Mouse (Mus musculus): ENCODE measurements around the gene Ywhae. TPM values are rescaled to one million over a fixed set of nuclear protein-coding genes. Genes with fewer than 3 reads are reported as not detected.
"Not testable (repeated sequence)": the region's sequence is repeated elsewhere in the genome, so short reads cannot be mapped to it uniquely, and the experiment has no call there.

Ywhae gene
- polyA plus RNA-seq, 1 experiment from 2014 or later: 453 TPM

- Histone ChIP-seq H3K9me3 (ENCODE audit: low read length) (no peaks in the 10 kb centered on the region), H3K4me2 (replicated peaks; ENCODE audit: low read depth, low read length) (no peak overlapping the region), H3K36me3 (ENCODE audit: insufficient read depth, low read length) (peaks cover 16% of the 10 kb centered on the region; the same call in 1 of the 2 replicates), H3K9ac (replicated peaks; ENCODE audit: low read depth) (no peak overlapping the region), H3K27ac (ENCODE audit: low read length) (no peak overlapping the region), H3K4me1 (ENCODE audit: insufficient read depth, low read depth, low read length) (no peaks in the 10 kb centered on the region), H3K4me3 (ENCODE audit: low read depth, low read length) (no peak overlapping the region), H3K27me3 (replicated peaks; ENCODE audit: insufficient read depth, low read length) (no peaks in the 10 kb centered on the region)
- DNase-seq (ENCODE audit: low spot score) (no peak), ATAC-seq (no peak)
- no peak for TF ChIP-seq EP300 (IDR thresholded peaks at IDR 0.05)
- TF ChIP-seq CTCF (IDR thresholded peaks at IDR 0.05): no peak
Measured at GRCm38 (mm10) chr11:75691047-75691446, 41.6 kb upstream of the Ywhae start.

DNA sequence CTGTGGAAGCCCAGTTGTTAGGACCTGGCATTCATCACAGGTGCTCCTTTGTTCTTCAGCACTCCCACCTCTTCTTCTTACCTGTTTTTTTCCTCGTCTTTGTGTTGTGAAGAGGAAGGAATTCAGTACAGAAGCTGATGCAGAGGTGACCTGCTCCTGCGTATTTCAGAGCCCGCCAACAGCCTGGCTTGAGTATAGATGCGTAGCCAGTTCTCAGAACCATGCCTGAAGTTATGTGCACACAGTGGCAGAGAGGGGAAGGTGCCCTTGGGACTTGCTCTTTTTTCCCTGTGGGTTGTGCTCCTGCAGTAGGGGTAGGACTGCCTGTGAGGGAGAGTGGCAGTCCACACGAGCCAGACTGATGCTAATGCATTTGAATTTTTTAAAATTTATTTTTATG lies 39.1 kb upstream of the Ywhae start:
- DNase-seq (ENCODE audit: low spot score): no peak
- H3K36me3 ChIP-seq (ENCODE audit: insufficient read depth, low read length): peaks cover 32% of the 10 kb centered on the region; the same call in 1 of the 2 replicates
- 92% methylated on average over 5 of the region's 5 CpGs for WGBS
- TF ChIP-seq EP300 (IDR thresholded peaks at IDR 0.05): no peak
- no peak for TF ChIP-seq CTCF (IDR thresholded peaks at IDR 0.05)
- no peak for ATAC-seq
- H3K9me3 ChIP-seq (ENCODE audit: low read length): no peaks in the 10 kb centered on the region
- H3K9ac ChIP-seq (replicated peaks; ENCODE audit: low read depth): no peak overlapping the region
- no peaks in the 10 kb centered on the region for H3K4me1 ChIP-seq (ENCODE audit: insufficient read depth, low read depth, low read length)
- H3K27ac ChIP-seq (ENCODE audit: low read length): no peak overlapping the region
- no peak overlapping the region for H3K4me2 ChIP-seq (replicated peaks; ENCODE audit: low read depth, low read length)
- H3K4me3 ChIP-seq (ENCODE audit: low read depth, low read length): no peak overlapping the region
- no peaks in the 10 kb centered on the region for H3K27me3 ChIP-seq (replicated peaks; ENCODE audit: insufficient read depth, low read length)

- not testable (repeated sequence) for H3K4me3 ChIP-seq (ENCODE audit: low read depth, low read length); H3K27ac ChIP-seq (ENCODE audit: low read length); H3K9ac ChIP-seq (replicated peaks; ENCODE audit: low read depth); H3K27me3 ChIP-seq (replicated peaks; ENCODE audit: insufficient read depth, low read length); H3K9me3 ChIP-seq (ENCODE audit: low read length); H3K4me1 ChIP-seq (ENCODE audit: insufficient read depth, low read depth, low read length); ATAC-seq; H3K4me2 ChIP-seq (replicated peaks; ENCODE audit: low read depth, low read length); DNase-seq (ENCODE audit: low spot score)
- WGBS: 92% methylated on average over 3 of the region's 3 CpGs
- H3K36me3 ChIP-seq (ENCODE audit: insufficient read depth, low read length): peaks cover 28% of the 10 kb centered on the region; the same call in 1 of the 2 replicates
Measured at GRCm38 (mm10) chr11:75697464-75697863, 35.2 kb upstream of the Ywhae start.

DNA sequence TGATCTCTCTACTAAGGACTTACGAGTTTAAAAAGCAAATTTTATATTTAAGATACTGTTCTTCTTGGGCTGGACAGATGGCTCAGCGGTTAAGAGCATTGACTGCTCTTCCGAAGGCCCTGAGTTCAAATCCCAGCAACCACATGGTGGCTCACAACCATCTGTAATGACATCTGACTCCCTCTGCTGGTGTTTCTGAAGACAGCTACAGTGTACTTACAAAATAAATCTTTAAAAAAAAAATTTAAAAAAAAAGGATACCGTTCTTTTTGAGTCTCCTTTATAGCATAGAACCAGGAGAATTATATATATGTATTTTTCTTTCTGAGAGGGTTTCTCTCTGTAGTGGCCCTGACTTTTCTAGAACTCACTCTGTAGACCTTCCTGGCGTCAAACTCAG lies 32.1 kb upstream of the Ywhae start:
- H3K9ac ChIP-seq (replicated peaks; ENCODE audit: low read depth): no peak overlapping the region
- H3K4me3 ChIP-seq (ENCODE audit: low read depth, low read length): no peak overlapping the region
- TF ChIP-seq CTCF (IDR thresholded peaks at IDR 0.05): peak; percentile 22; the same call in 1 of the 2 replicates
- no peak for TF ChIP-seq EP300 (IDR thresholded peaks at IDR 0.05)
- no peaks in the 10 kb centered on the region for H3K9me3 ChIP-seq (ENCODE audit: low read length)
- no peak overlapping the region for H3K27ac ChIP-seq (ENCODE audit: low read length)
- DNase-seq (ENCODE audit: low spot score) (peak; percentile 9), ATAC-seq (no peak)
- H3K36me3 ChIP-seq (ENCODE audit: insufficient read depth, low read length): peaks cover 41% of the 10 kb centered on the region; the same call in 1 of the 2 replicates
- no peaks in the 10 kb centered on the region for H3K27me3 ChIP-seq (replicated peaks; ENCODE audit: insufficient read depth, low read length)
- H3K4me2 ChIP-seq (replicated peaks; ENCODE audit: low read depth, low read length): no peak overlapping the region
- 89% methylated on average over 5 of the region's 5 CpGs for WGBS
- H3K4me1 ChIP-seq (ENCODE audit: insufficient read depth, low read depth, low read length): no peaks in the 10 kb centered on the region

DNA sequence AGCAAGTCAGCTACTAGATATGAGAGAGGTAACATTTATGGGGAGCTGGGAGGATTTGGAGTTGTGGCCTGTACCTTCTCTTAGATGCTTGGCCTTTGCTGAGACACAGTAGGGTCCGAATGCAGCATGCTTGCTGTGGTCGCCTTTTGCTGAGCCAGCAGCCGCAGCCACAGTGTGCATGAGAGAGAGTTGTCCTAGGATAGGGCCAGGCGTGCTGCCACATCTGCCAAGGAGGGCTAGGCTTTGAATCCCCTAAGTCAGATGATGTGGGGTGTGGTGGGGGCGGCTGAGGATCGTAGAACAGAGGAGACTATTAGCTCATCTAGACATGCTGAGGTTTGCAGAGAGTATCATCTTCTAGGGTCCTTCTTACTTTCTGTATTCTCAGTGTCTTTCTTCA lies 29.9 kb upstream of the Ywhae start:
- Histone ChIP-seq H3K9me3 (ENCODE audit: low read length) (no peaks in the 10 kb centered on the region), H3K36me3 (ENCODE audit: insufficient read depth, low read length) (peaks cover 33% of the 10 kb centered on the region; the same call in 1 of the 2 replicates), H3K9ac (replicated peaks; ENCODE audit: low read depth) (no peak overlapping the region), H3K4me2 (replicated peaks; ENCODE audit: low read depth, low read length) (no peak overlapping the region), H3K27ac (ENCODE audit: low read length) (no peak overlapping the region), H3K27me3 (replicated peaks; ENCODE audit: insufficient read depth, low read length) (no peaks in the 10 kb centered on the region), H3K4me3 (ENCODE audit: low read depth, low read length) (no peak overlapping the region), H3K4me1 (ENCODE audit: insufficient read depth, low read depth, low read length) (no peaks in the 10 kb centered on the region)
- TF ChIP-seq EP300 (IDR thresholded peaks at IDR 0.05) (no peak), CTCF (IDR thresholded peaks at IDR 0.05) (no peak)
- DNase-seq (ENCODE audit: low spot score) (no peak), ATAC-seq (no peak)
- WGBS: 92% methylated on average over 6 of the region's 6 CpGs

DNA sequence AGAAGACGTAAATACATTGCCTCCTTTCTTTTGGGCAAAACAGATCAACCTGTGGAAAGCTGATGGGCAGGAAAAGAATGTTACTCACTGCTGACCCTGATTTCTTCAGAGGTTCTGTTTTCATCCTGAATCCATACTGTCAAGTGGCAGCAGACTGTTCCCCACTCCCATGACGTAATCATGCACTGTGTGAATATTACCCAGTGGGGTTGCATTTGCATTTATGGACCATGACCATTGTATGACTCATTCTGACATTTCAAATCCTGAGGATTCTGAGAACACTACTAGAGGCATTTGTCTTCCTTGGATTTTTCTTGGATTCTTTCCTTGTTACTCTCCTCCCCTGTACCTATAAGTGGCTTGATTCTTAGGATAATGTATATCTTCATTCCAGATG lies 28.9 kb upstream of the Ywhae start:
- no peak overlapping the region for H3K9ac ChIP-seq (replicated peaks; ENCODE audit: low read depth)
- no peak for DNase-seq (ENCODE audit: low spot score)
- no peaks in the 10 kb centered on the region for H3K27me3 ChIP-seq (replicated peaks; ENCODE audit: insufficient read depth, low read length)
- H3K4me2 ChIP-seq (replicated peaks; ENCODE audit: low read depth, low read length): no peak overlapping the region
- H3K9me3 ChIP-seq (ENCODE audit: low read length): no peaks in the 10 kb centered on the region
- TF ChIP-seq EP300 (IDR thresholded peaks at IDR 0.05) (no peak), CTCF (IDR thresholded peaks at IDR 0.05) (no peak)
- no peak overlapping the region for H3K4me3 ChIP-seq (ENCODE audit: low read depth, low read length)
- no peak overlapping the region for H3K27ac ChIP-seq (ENCODE audit: low read length)
- WGBS: 92% methylated on average over 2 of the region's 2 CpGs
- H3K36me3 ChIP-seq (ENCODE audit: insufficient read depth, low read length): peaks cover 25% of the 10 kb centered on the region; the same call in 1 of the 2 replicates
- no peaks in the 10 kb centered on the region for H3K4me1 ChIP-seq (ENCODE audit: insufficient read depth, low read depth, low read length)
- no peak for ATAC-seq

DNA sequence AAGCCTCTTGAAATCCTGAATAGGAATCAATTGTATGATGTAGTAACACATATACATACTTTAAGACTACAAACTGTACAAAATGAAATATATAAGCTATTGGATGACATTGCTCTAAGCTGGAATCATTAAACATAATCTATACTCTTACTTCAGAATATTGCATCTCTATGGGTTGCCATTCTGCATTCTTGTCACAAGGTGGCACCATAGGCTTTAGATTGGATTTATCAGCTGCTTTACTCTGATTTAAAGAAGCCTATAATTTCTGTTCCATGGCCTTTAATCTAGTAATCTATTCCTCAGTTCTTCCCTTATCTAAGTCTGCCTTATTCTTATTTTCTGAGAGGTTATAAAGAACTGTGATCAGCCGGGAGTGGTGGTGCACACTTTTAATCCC lies 18.7 kb upstream of the Ywhae start:
- WGBS: 84% methylated on average over 1 of the region's 1 CpGs
- no peak overlapping the region for H3K4me2 ChIP-seq (replicated peaks; ENCODE audit: low read depth, low read length)
- H3K36me3 ChIP-seq (ENCODE audit: insufficient read depth, low read length): no peaks in the 10 kb centered on the region
- H3K4me3 ChIP-seq (ENCODE audit: low read depth, low read length): no peak overlapping the region
- DNase-seq (ENCODE audit: low spot score) (peak; percentile 52), ATAC-seq (no peak)
- no peak overlapping the region for H3K9ac ChIP-seq (replicated peaks; ENCODE audit: low read depth)
- H3K9me3 ChIP-seq (ENCODE audit: low read length): no peaks in the 10 kb centered on the region
- H3K27ac ChIP-seq (ENCODE audit: low read length): no peak overlapping the region
- H3K27me3 ChIP-seq (replicated peaks; ENCODE audit: insufficient read depth, low read length): no peaks in the 10 kb centered on the region
- no peaks in the 10 kb centered on the region for H3K4me1 ChIP-seq (ENCODE audit: insufficient read depth, low read depth, low read length)
- TF ChIP-seq EP300 (IDR thresholded peaks at IDR 0.05): no peak
- peak; percentile 74 for TF ChIP-seq CTCF (IDR thresholded peaks at IDR 0.05)
